Mouse (Mus musculus) lung, embryonic 14.5 days (tissue): Measurements from ENCODE around the gene Papola. TPM values are rescaled to one million over a fixed set of nuclear protein-coding genes. Genes with fewer than 3 reads are reported as not detected.

Experiments used
- ATAC-seq: fragments of 200-750 bp; cut with Nextera tagmentation; 2 replicates; pipeline ENCODE4 v1.8.0; 2017; ENCODE audit warnings: mild to moderate bottlenecking, moderate TSS enrichment, moderate library complexity; ENCODE audit not compliant: insufficient read depth
- DNase-seq: peaks from one replicate; pipeline ENCODE4 v3.0.0-alpha.2; 2015
- H3K27ac ChIP-seq: fragments of 300-500 bp; sonication (generic); 2 replicates; pipeline ENCODE4 v1.5.1; 2014; ENCODE audit warnings: low read depth, mild to moderate bottlenecking, moderate library complexity
- H3K27me3 ChIP-seq: fragments of 300-500 bp; sonication (generic); 2 replicates; pipeline ENCODE4 v1.6.1; 2014; ENCODE audit warnings: low read length, control low read depth; ENCODE audit not compliant: insufficient read depth
- H3K36me3 ChIP-seq: fragments of 300-500 bp; sonication (generic); 2 replicates; pipeline ENCODE4 v1.6.1; 2014; ENCODE audit warnings: control low read depth; ENCODE audit not compliant: insufficient read depth
- H3K4me1 ChIP-seq: fragments of 300-500 bp; sonication (generic); 2 replicates; pipeline ENCODE4 v1.6.1; 2014; ENCODE audit warnings: antibody characterized with exemption, control low read depth; ENCODE audit not compliant: insufficient read depth
- H3K4me2 ChIP-seq: fragments of 300-500 bp; sonication (generic); 2 replicates; pipeline ENCODE4 v1.6.1; 2014; ENCODE audit warnings: mild to moderate bottlenecking
- H3K4me3 ChIP-seq: fragments of 300-500 bp; sonication (generic); 2 replicates; pipeline ENCODE4 v1.5.1; 2014; ENCODE audit warnings: low read depth, low read length
- H3K9ac ChIP-seq: fragments of 300-500 bp; sonication (generic); 2 replicates; pipeline ENCODE4 v1.6.1; 2014
- H3K9me3 ChIP-seq: fragments of 300-500 bp; sonication (generic); 2 replicates; pipeline ENCODE4 v1.6.1; 2016; ENCODE audit warnings: low read depth, low read length, control low read depth
- CTCF ChIP-seq: IDR thresholded peaks from 2 replicates; pipeline ENCODE4 v1.5.1; 2016; ENCODE audit warnings: antibody characterized with exemption, low read depth
- WGBS: fragments of 180-500 bp; shearing (Covaris S2); extraction: QIAGEN DNeasy Blood & Tissue Kit; methylation state at CpG from one replicate; pipeline ENCODE4 v1.1.7; 2014; 5-methylcytosine and 5-hydroxymethylcytosine counted together
- polyA plus RNA-seq: library from polyadenylated mRNA; unstranded; fragments of >200 nt; fragmentation: Nextera tagmentation; extraction: Ambion mirVana; gene quantifications from 2 replicates; pipeline ENCODE4 v1.2.1, GENCODE M21; 2014

Papola gene
- polyA plus RNA-seq, 1 experiment from 2014 or later = 181 TPM

- no peak overlapping the region for H3K4me2 ChIP-seq
- no peak overlapping the region for H3K9ac ChIP-seq
- no peaks in the 10 kb centered on the region for H3K4me1 ChIP-seq
- no peak for TF ChIP-seq CTCF
- H3K36me3 ChIP-seq = peaks cover 31% of the 10 kb centered on the region
- no peaks in the 10 kb centered on the region for H3K27me3 ChIP-seq
- no peaks in the 10 kb centered on the region for H3K9me3 ChIP-seq
- H3K4me3 ChIP-seq = no peak overlapping the region
- DNase-seq = no peak
- H3K27ac ChIP-seq = no peak overlapping the region
- ATAC-seq = no peak
Measured at GRCm38 (mm10) chr12:105798001-105798400, 13.5 kb downstream of the Papola start.

GRCm38 (mm10) chr12:105805790-105806189 is 21.3 kb downstream of the Papola start:
- peaks cover 77% of the 10 kb centered on the region for H3K36me3 ChIP-seq
- no peaks in the 10 kb centered on the region for H3K27me3 ChIP-seq
- no peak for ATAC-seq
- H3K9ac ChIP-seq = no peak overlapping the region
- no peak overlapping the region for H3K4me3 ChIP-seq
- no peak overlapping the region for H3K4me2 ChIP-seq
- no peak overlapping the region for H3K27ac ChIP-seq
- DNase-seq = no peak
- H3K9me3 ChIP-seq = no peaks in the 10 kb centered on the region
- WGBS = 79% methylated on average over 3 of the region's 3 CpGs
- H3K4me1 ChIP-seq = no peaks in the 10 kb centered on the region
- TF ChIP-seq CTCF = no peak

GRCm38 (mm10) chr12:105806205-105806604 is 21.7 kb downstream of the Papola start:
- ATAC-seq = no peak
- Histone ChIP-seq H3K27ac (no peak overlapping the region), H3K4me3 (no peak overlapping the region), H3K4me1 (no peaks in the 10 kb centered on the region), H3K9ac (no peak overlapping the region), H3K4me2 (no peak overlapping the region), H3K36me3 (peaks cover 76% of the 10 kb centered on the region), H3K27me3 (no peaks in the 10 kb centered on the region), H3K9me3 (no peaks in the 10 kb centered on the region)
- DNase-seq = no peak
- no peak for TF ChIP-seq CTCF
- WGBS = 92% methylated on average over 3 of the region's 3 CpGs

GRCm38 (mm10) chr12:105807416-105807815 is 22.9 kb downstream of the Papola start:
- ATAC-seq (no peak), DNase-seq (no peak)
- Histone ChIP-seq H3K4me2 (no peak overlapping the region), H3K9ac (no peak overlapping the region), H3K36me3 (peaks cover 79% of the 10 kb centered on the region), H3K9me3 (no peaks in the 10 kb centered on the region), H3K27me3 (no peaks in the 10 kb centered on the region), H3K27ac (no peak overlapping the region), H3K4me1 (no peaks in the 10 kb centered on the region), H3K4me3 (no peak overlapping the region)
- WGBS = 89% methylated on average over 7 of the region's 7 CpGs
- TF ChIP-seq CTCF = no peak

GRCm38 (mm10) chr12:105808945-105809344 is 24.5 kb downstream of the Papola start:
- Histone ChIP-seq H3K4me1 (no peaks in the 10 kb centered on the region), H3K4me2 (no peak overlapping the region), H3K9me3 (no peaks in the 10 kb centered on the region), H3K4me3 (no peak overlapping the region), H3K9ac (no peak overlapping the region), H3K27me3 (no peaks in the 10 kb centered on the region), H3K36me3 (peaks cover 81% of the 10 kb centered on the region), H3K27ac (no peak overlapping the region)
- DNase-seq (peak; percentile 66), ATAC-seq (no peak)
- no peak for TF ChIP-seq CTCF
- 53% methylated on average over 3 of the region's 3 CpGs for WGBS

GRCm38 (mm10) chr12:105810608-105811007 is 26.1 kb downstream of the Papola start:
- H3K9me3 ChIP-seq = no peaks in the 10 kb centered on the region
- H3K4me1 ChIP-seq = no peaks in the 10 kb centered on the region
- peaks cover 82% of the 10 kb centered on the region for H3K36me3 ChIP-seq
- no peak overlapping the region for H3K9ac ChIP-seq
- H3K4me3 ChIP-seq = no peak overlapping the region
- TF ChIP-seq CTCF = no peak
- DNase-seq (no peak), ATAC-seq (no peak)
- WGBS = 72% methylated on average over 6 of the region's 6 CpGs
- H3K27ac ChIP-seq = no peak overlapping the region
- H3K27me3 ChIP-seq = no peaks in the 10 kb centered on the region
- H3K4me2 ChIP-seq = no peak overlapping the region

GRCm38 (mm10) chr12:105813957-105814356 is 29.5 kb downstream of the Papola start:
- Histone ChIP-seq H3K27ac (no peak overlapping the region), H3K36me3 (peaks cover 78% of the 10 kb centered on the region), H3K27me3 (no peaks in the 10 kb centered on the region), H3K9ac (no peak overlapping the region), H3K4me1 (no peaks in the 10 kb centered on the region), H3K4me3 (no peak overlapping the region), H3K9me3 (no peaks in the 10 kb centered on the region), H3K4me2 (no peak overlapping the region)
- ATAC-seq (no peak), DNase-seq (no peak)
- 89% methylated on average over 6 of the region's 6 CpGs for WGBS
- no peak for TF ChIP-seq CTCF

- H3K36me3 ChIP-seq = peaks cover 96% of the 10 kb centered on the region
- no peaks in the 10 kb centered on the region for H3K4me1 ChIP-seq
- DNase-seq (no peak), ATAC-seq (no peak)
- H3K9me3 ChIP-seq = no peaks in the 10 kb centered on the region
- WGBS = 81% methylated on average over 4 of the region's 4 CpGs
- H3K4me2 ChIP-seq = no peak overlapping the region
- H3K9ac ChIP-seq = no peak overlapping the region
- TF ChIP-seq CTCF = no peak
- H3K27ac ChIP-seq = no peak overlapping the region
- H3K27me3 ChIP-seq = no peaks in the 10 kb centered on the region
- no peak overlapping the region for H3K4me3 ChIP-seq
Measured at GRCm38 (mm10) chr12:105823472-105823871, 39.0 kb downstream of the Papola start.
